Mouse (Mus musculus) CH12.LX (cell line): ENCODE results near the gene Brd4.
"Not testable (repeated sequence)": the region's sequence is repeated elsewhere in the genome, so short reads cannot be mapped to it uniquely, and the experiment has no call there.

ENCODE experiments used
- CTCF ChIP-seq, 2 experiments: IDR thresholded peaks in 1 of 2; conservative IDR thresholded peaks in 1 of 2; 2 replicates each; pipeline ENCODE4 v1.5.1; 2011 to 2012; ENCODE audit warnings: low read depth in 2 of 2, low read length in 2 of 2, improper control_type of control experiment in 1 of 2, inconsistent platforms in 1 of 2, mild to moderate bottlenecking in 1 of 2, moderate library complexity in 1 of 2
- E2F4 ChIP-seq: IDR thresholded peaks from 2 replicates; pipeline ENCODE4 v1.6.1; 2011; ENCODE audit warnings: low read depth, low read length, improper control_type of control experiment; ENCODE audit not compliant: insufficient replicate concordance
- EP300 ChIP-seq: IDR thresholded peaks from 2 replicates; pipeline ENCODE4 v1.6.1; 2011; ENCODE audit warnings: low read length, improper control_type of control experiment
- GABPA ChIP-seq: IDR thresholded peaks from 2 replicates; pipeline ENCODE4 v1.6.1; 2012; ENCODE audit warnings: low read depth, low read length, improper control_type of control experiment, inconsistent platforms; ENCODE audit not compliant: insufficient replicate concordance
- POLR2A ChIP-seq: IDR thresholded peaks from 2 replicates; pipeline ENCODE4 v1.6.1; 2011; ENCODE audit warnings: low read depth, mild to moderate bottlenecking, improper control_type of control experiment, low read length
- USF1 ChIP-seq: IDR thresholded peaks from 2 replicates; pipeline ENCODE4 v1.6.1; 2014; ENCODE audit warnings: low read depth, mild to moderate bottlenecking, inconsistent platforms, low read length, improper control_type of control experiment
- ZKSCAN1 ChIP-seq: IDR thresholded peaks from 2 replicates; pipeline ENCODE4 v1.6.1; 2012; ENCODE audit warnings: low read depth, inconsistent platforms, low read length, improper control_type of control experiment, borderline replicate concordance

- TF ChIP-seq E2F4; USF1; POLR2A; ZKSCAN1; GABPA; EP300; CTCF (conservative IDR thresholded peaks at IDR 0.05 in 1 of 2, IDR thresholded peaks at IDR 0.05 in 1 of 2; ENCODE audit: low read depth in 2 of 2, low read length in 2 of 2): not testable (repeated sequence)
Observed at GRCm38 (mm10) chr17:32211554-32211953, 73.0 kb downstream of the Brd4 start.
